8 mouse cellular contexts compared by ENCODE assay signal in genomic region chr16:38306571-38307220, GRCm38 (mm10).
A peak's percentile ranks its signal among the peaks of the same experiment; 100 is the strongest.
DNase-seq lines count a peak whose midpoint lies in the region.

No protein-coding gene starts in this region.

- DNase-seq in cerebellum, postnatal 10 days: peak; percentile 33 to 48
- no peak for DNase-seq in cerebellum, adult 11-12 months
- DNase-seq in spleen, postnatal 10 days (ENCODE audit: low spot score in 2 of 2): peak; percentile 14 to 45
- DNase-seq in spleen, postnatal 36 days (ENCODE audit: low spot score in 2 of 2): no peak
- peak; percentile 30 for DNase-seq in kidney, postnatal 10 days
- peak; percentile 39 for DNase-seq in retina, embryonic 14.5 days (ENCODE audit: low spot score)
- DNase-seq in right cerebral cortex, postnatal 10 days (ENCODE audit: low spot score in 2 of 2): no peak
- DNase-seq in urinary bladder, postnatal 4 days (ENCODE audit: low spot score in 2 of 2): no peak

Comparison
In these comparisons a context has a peak if more than half of its experiments do, and no peak if none do; other contexts are left out.
1. DNase-seq: peak in cerebellum, postnatal 10 days (2 of 2), spleen, postnatal 10 days (2 of 2), kidney, postnatal 10 days (single experiment) and retina, embryonic 14.5 days (single experiment); none in cerebellum, adult 11-12 months (single experiment), spleen, postnatal 36 days (0 of 2), right cerebral cortex, postnatal 10 days (0 of 2) and urinary bladder, postnatal 4 days (0 of 2).